Mouse (Mus musculus): ENCODE data around the gene Man1b1. TPM values are rescaled to one million over a fixed set of nuclear protein-coding genes. Genes with fewer than 3 reads are reported as not detected.

The Man1b1 gene
- polyA plus RNA-seq, 2 experiments: 35.3 to 70.2 TPM

- no peak for TF ChIP-seq POLR2A (IDR thresholded peaks at IDR 0.05; ENCODE audit: borderline replicate concordance, extremely low read depth, insufficient read depth, insufficient read length)
- Histone ChIP-seq H3K36me3 (ENCODE audit: control insufficient read depth, insufficient read depth, low read length) (no peaks in the 10 kb centered on the region), H3K4me2 (replicated peaks; ENCODE audit: low read depth, low read length, severe bottlenecking) (no peak overlapping the region), H3K9ac (ENCODE audit: low read depth, low read length, severe bottlenecking) (no peak overlapping the region), H3K4me3 (replicated peaks; ENCODE audit: low read length) (no peak overlapping the region), H3K4me1 (ENCODE audit: control insufficient read depth, insufficient read depth, low read length) (no peaks in the 10 kb centered on the region), H3K27me3 (ENCODE audit: control insufficient read depth, insufficient read depth, low read length) (peaks cover 4% of the 10 kb centered on the region), H3K27ac (replicated peaks; ENCODE audit: low read depth, low read length) (no peak overlapping the region), H3K9me3 (ENCODE audit: control insufficient read depth, low read length) (no peaks in the 10 kb centered on the region)
- ATAC-seq (ENCODE audit: low FRiP score, low read depth) (no peak), DNase-seq (ENCODE audit: low spot score) (no peak)
- WGBS: 74% methylated on average over 10 of the region's 10 CpGs
Observed at GRCm38 (mm10) chr2:25298046-25298445, 34.1 kb upstream of the Man1b1 start.

GRCm38 (mm10) chr2:25303452-25303851, 28.7 kb upstream of the Man1b1 start:
- ATAC-seq (ENCODE audit: low FRiP score, low read depth) (no peak), DNase-seq (ENCODE audit: low spot score) (no peak)
- Histone ChIP-seq H3K27ac (replicated peaks; ENCODE audit: low read depth, low read length) (no peak overlapping the region), H3K36me3 (ENCODE audit: control insufficient read depth, insufficient read depth, low read length) (no peaks in the 10 kb centered on the region), H3K4me1 (ENCODE audit: control insufficient read depth, insufficient read depth, low read length) (no peaks in the 10 kb centered on the region), H3K9ac (ENCODE audit: low read depth, low read length, severe bottlenecking) (no peak overlapping the region), H3K4me3 (replicated peaks; ENCODE audit: low read length) (no peak overlapping the region), H3K4me2 (replicated peaks; ENCODE audit: low read depth, low read length, severe bottlenecking) (no peak overlapping the region), H3K9me3 (ENCODE audit: control insufficient read depth, low read length) (no peaks in the 10 kb centered on the region), H3K27me3 (ENCODE audit: control insufficient read depth, insufficient read depth, low read length) (peaks cover 10% of the 10 kb centered on the region; the same call in 1 of the 2 replicates)
- TF ChIP-seq POLR2A (IDR thresholded peaks at IDR 0.05; ENCODE audit: borderline replicate concordance, extremely low read depth, insufficient read depth, insufficient read length): no peak
- 65% methylated on average over 3 of the region's 3 CpGs for WGBS

- DNase-seq (ENCODE audit: low spot score): no peak
- Histone ChIP-seq H3K4me2 (replicated peaks; ENCODE audit: low read depth, low read length, severe bottlenecking) (peak overlapping the region; percentile 74), H3K27ac (replicated peaks; ENCODE audit: low read depth, low read length) (no peak overlapping the region), H3K9me3 (ENCODE audit: control insufficient read depth, low read length) (no peaks in the 10 kb centered on the region), H3K27me3 (ENCODE audit: control insufficient read depth, insufficient read depth, low read length) (peaks cover 15% of the 10 kb centered on the region; the same call in 1 of the 2 replicates), H3K9ac (ENCODE audit: low read depth, low read length, severe bottlenecking) (no peak overlapping the region), H3K4me1 (ENCODE audit: control insufficient read depth, insufficient read depth, low read length) (no peaks in the 10 kb centered on the region), H3K4me3 (replicated peaks; ENCODE audit: low read length) (no peak overlapping the region), H3K36me3 (ENCODE audit: control insufficient read depth, insufficient read depth, low read length) (no peaks in the 10 kb centered on the region)
- no peak for TF ChIP-seq POLR2A (IDR thresholded peaks at IDR 0.05; ENCODE audit: borderline replicate concordance, extremely low read depth, insufficient read depth, insufficient read length)
- WGBS: 71% methylated on average over 7 of the region's 7 CpGs
- no peak for ATAC-seq (ENCODE audit: low FRiP score, low read depth)
Observed at GRCm38 (mm10) chr2:25303931-25304656, 28.0 kb upstream of the Man1b1 start.

GRCm38 (mm10) chr2:25304657-25305541, 27.2 kb upstream of the Man1b1 start:
- ATAC-seq (ENCODE audit: low FRiP score, low read depth) (peak; percentile 30; the same call in 1 of the 2 replicates), DNase-seq (ENCODE audit: low spot score) (peak; percentile 27)
- Histone ChIP-seq H3K4me1 (ENCODE audit: control insufficient read depth, insufficient read depth, low read length) (no peaks in the 10 kb centered on the region), H3K4me2 (replicated peaks; ENCODE audit: low read depth, low read length, severe bottlenecking) (peak overlapping the region; percentile 74), H3K9ac (ENCODE audit: low read depth, low read length, severe bottlenecking) (peak overlapping the region; percentile 44), H3K27ac (replicated peaks; ENCODE audit: low read depth, low read length) (no peak overlapping the region), H3K27me3 (ENCODE audit: control insufficient read depth, insufficient read depth, low read length) (peaks cover 16% of the 10 kb centered on the region; the same call in 1 of the 2 replicates), H3K4me3 (replicated peaks; ENCODE audit: low read length) (peak overlapping the region; percentile 37), H3K9me3 (ENCODE audit: control insufficient read depth, low read length) (no peaks in the 10 kb centered on the region), H3K36me3 (ENCODE audit: control insufficient read depth, insufficient read depth, low read length) (no peaks in the 10 kb centered on the region)
- WGBS: 3% methylated on average over 38 of the region's 45 CpGs
- no peak for TF ChIP-seq POLR2A (IDR thresholded peaks at IDR 0.05; ENCODE audit: borderline replicate concordance, extremely low read depth, insufficient read depth, insufficient read length)

- Histone ChIP-seq H3K4me3 (replicated peaks; ENCODE audit: low read length) (peak overlapping the region; percentile 37), H3K36me3 (ENCODE audit: control insufficient read depth, insufficient read depth, low read length) (no peaks in the 10 kb centered on the region), H3K9me3 (ENCODE audit: control insufficient read depth, low read length) (no peaks in the 10 kb centered on the region), H3K4me2 (replicated peaks; ENCODE audit: low read depth, low read length, severe bottlenecking) (peak overlapping the region; percentile 74), H3K4me1 (ENCODE audit: control insufficient read depth, insufficient read depth, low read length) (no peaks in the 10 kb centered on the region), H3K9ac (ENCODE audit: low read depth, low read length, severe bottlenecking) (peak overlapping the region; percentile 44), H3K27ac (replicated peaks; ENCODE audit: low read depth, low read length) (no peak overlapping the region), H3K27me3 (ENCODE audit: control insufficient read depth, insufficient read depth, low read length) (peaks cover 19% of the 10 kb centered on the region; the same call in 1 of the 2 replicates)
- WGBS: 50% methylated on average over 14 of the region's 14 CpGs
- TF ChIP-seq POLR2A (IDR thresholded peaks at IDR 0.05; ENCODE audit: borderline replicate concordance, extremely low read depth, insufficient read depth, insufficient read length): no peak
- DNase-seq (ENCODE audit: low spot score) (no peak), ATAC-seq (ENCODE audit: low FRiP score, low read depth) (no peak)
Observed at GRCm38 (mm10) chr2:25305587-25306359, 26.4 kb upstream of the Man1b1 start.
